Mouse (Mus musculus) kidney, embryonic 14.5 days (tissue): ENCODE data around the gene Ltbp1. TPM values are rescaled to one million over a fixed set of nuclear protein-coding genes. Genes with fewer than 3 reads are reported as not detected.

Source experiments
- ATAC-seq: fragments of 200-750 bp; cut with Nextera tagmentation; 2 replicates; pipeline ENCODE4 v1.8.0; 2017; ENCODE audit warnings: moderate number of reproducible peaks, mild to moderate bottlenecking, moderate TSS enrichment, moderate library complexity; ENCODE audit not compliant: low FRiP score, low TSS enrichment
- H3K27ac ChIP-seq: fragments of 300-500 bp; sonication (generic); 2 replicates; pipeline ENCODE4 v1.5.1; 2014; ENCODE audit warnings: low read depth, mild to moderate bottlenecking, low read length, moderate library complexity, mixed read lengths
- H3K27me3 ChIP-seq: fragments of 300-500 bp; sonication (generic); 2 replicates; pipeline ENCODE4 v1.6.1; 2014; ENCODE audit warnings: mild to moderate bottlenecking, low read length; ENCODE audit not compliant: control insufficient read depth, insufficient read depth
- H3K36me3 ChIP-seq: fragments of 300-500 bp; sonication (generic); 2 replicates; pipeline ENCODE4 v1.6.1; 2014; ENCODE audit warnings: low read length, mixed read lengths; ENCODE audit not compliant: control insufficient read depth, insufficient read depth
- H3K4me1 ChIP-seq: fragments of 300-500 bp; sonication (generic); 2 replicates; pipeline ENCODE4 v1.6.1; 2014; ENCODE audit warnings: low read length, mixed read lengths; ENCODE audit not compliant: control insufficient read depth, insufficient read depth
- H3K4me2 ChIP-seq: fragments of 300-500 bp; sonication (generic); replicated peaks from 2 replicates; pipeline ENCODE4 v1.6.1; 2014; ENCODE audit warnings: low read depth, mild to moderate bottlenecking, low read length
- H3K4me3 ChIP-seq: fragments of 300-500 bp; sonication (generic); 2 replicates; pipeline ENCODE4 v1.5.1; 2014; ENCODE audit warnings: mild to moderate bottlenecking, low read length
- H3K9ac ChIP-seq: fragments of 300-500 bp; sonication (generic); 2 replicates; pipeline ENCODE4 v1.6.1; 2014; ENCODE audit warnings: low read depth, mild to moderate bottlenecking, low read length, moderate library complexity
- H3K9me3 ChIP-seq: fragments of 300-500 bp; sonication (generic); 2 replicates; pipeline ENCODE4 v1.6.1; 2016; ENCODE audit warnings: low read length; ENCODE audit not compliant: control insufficient read depth
- WGBS: fragments of 180-500 bp; shearing (Covaris S2); extraction: QIAGEN DNeasy Blood & Tissue Kit; methylation state at CpG from one replicate; pipeline ENCODE4 v1.1.7; 2014; 5-methylcytosine and 5-hydroxymethylcytosine counted together
- polyA plus RNA-seq: library from polyadenylated mRNA; unstranded; fragments of >200 nt; fragmentation: Nextera tagmentation; extraction: Ambion mirVana; gene quantifications from 2 replicates; pipeline ENCODE4 v1.2.1, GENCODE M21; 2014

Ltbp1 gene
- polyA plus RNA-seq, 1 experiment from 2014 or later: 54.7 TPM

GRCm38 (mm10) chr17:75033872-75034615, 28.7 kb downstream of the Ltbp1 start:
- Histone ChIP-seq H3K4me2 (no peak overlapping the region), H3K4me1 (no peaks in the 10 kb centered on the region), H3K36me3 (peaks cover 3% of the 10 kb centered on the region; the same call in 1 of the 2 replicates), H3K27me3 (no peaks in the 10 kb centered on the region), H3K27ac (no peak overlapping the region), H3K4me3 (no peak overlapping the region), H3K9me3 (no peaks in the 10 kb centered on the region), H3K9ac (no peak overlapping the region)
- ATAC-seq: no peak
- WGBS: 85% methylated on average over 21 of the region's 21 CpGs

- Histone ChIP-seq H3K36me3 (no peaks in the 10 kb centered on the region), H3K4me2 (no peak overlapping the region), H3K4me1 (no peaks in the 10 kb centered on the region), H3K9ac (no peak overlapping the region), H3K27me3 (no peaks in the 10 kb centered on the region), H3K4me3 (no peak overlapping the region), H3K9me3 (no peaks in the 10 kb centered on the region), H3K27ac (no peak overlapping the region)
- WGBS: 64% methylated on average over 6 of the region's 6 CpGs
- no peak for ATAC-seq
These were observed 31.5 kb downstream of the Ltbp1 start for GRCm38 (mm10) chr17:75036881-75037280.

GRCm38 (mm10) chr17:75039017-75039416, 33.6 kb downstream of the Ltbp1 start:
- H3K9me3 ChIP-seq: peaks cover 4% of the 10 kb centered on the region; the same call in 1 of the 2 replicates
- 66% methylated on average over 4 of the region's 4 CpGs for WGBS
- no peak overlapping the region for H3K4me3 ChIP-seq
- H3K4me2 ChIP-seq: no peak overlapping the region
- no peak for ATAC-seq
- H3K27ac ChIP-seq: no peak overlapping the region
- no peak overlapping the region for H3K9ac ChIP-seq
- H3K27me3 ChIP-seq: no peaks in the 10 kb centered on the region
- H3K4me1 ChIP-seq: no peaks in the 10 kb centered on the region
- H3K36me3 ChIP-seq: no peaks in the 10 kb centered on the region

- no peak overlapping the region for H3K4me2 ChIP-seq
- no peak overlapping the region for H3K9ac ChIP-seq
- no peak overlapping the region for H3K27ac ChIP-seq
- peak; percentile 46; the same call in 1 of the 2 replicates for ATAC-seq
- WGBS: 34% methylated on average over 8 of the region's 8 CpGs
- H3K9me3 ChIP-seq: peaks cover 5% of the 10 kb centered on the region; the same call in 1 of the 2 replicates
- no peaks in the 10 kb centered on the region for H3K36me3 ChIP-seq
- H3K4me1 ChIP-seq: peaks cover 16% of the 10 kb centered on the region
- no peaks in the 10 kb centered on the region for H3K27me3 ChIP-seq
- H3K4me3 ChIP-seq: no peak overlapping the region
These were observed 44.1 kb downstream of the Ltbp1 start for GRCm38 (mm10) chr17:75049366-75049969.

- Histone ChIP-seq H3K4me1 (peaks cover 16% of the 10 kb centered on the region), H3K27ac (no peak overlapping the region), H3K9ac (no peak overlapping the region), H3K36me3 (no peaks in the 10 kb centered on the region), H3K4me3 (no peak overlapping the region), H3K4me2 (no peak overlapping the region), H3K9me3 (no peaks in the 10 kb centered on the region), H3K27me3 (no peaks in the 10 kb centered on the region)
- WGBS: 90% methylated on average over 8 of the region's 8 CpGs
- no peak for ATAC-seq
These were observed 46.1 kb downstream of the Ltbp1 start for GRCm38 (mm10) chr17:75051440-75051925.

GRCm38 (mm10) chr17:75055235-75055634, 49.9 kb downstream of the Ltbp1 start:
- 81% methylated on average over 5 of the region's 5 CpGs for WGBS
- no peaks in the 10 kb centered on the region for H3K36me3 ChIP-seq
- no peak for ATAC-seq
- no peaks in the 10 kb centered on the region for H3K27me3 ChIP-seq
- H3K4me2 ChIP-seq: no peak overlapping the region
- no peak overlapping the region for H3K9ac ChIP-seq
- H3K9me3 ChIP-seq: no peaks in the 10 kb centered on the region
- H3K4me3 ChIP-seq: no peak overlapping the region
- H3K4me1 ChIP-seq: no peaks in the 10 kb centered on the region; the same call in 1 of the 2 replicates
- no peak overlapping the region for H3K27ac ChIP-seq

- Histone ChIP-seq H3K27me3 (no peaks in the 10 kb centered on the region), H3K9ac (no peak overlapping the region), H3K36me3 (no peaks in the 10 kb centered on the region), H3K4me2 (no peak overlapping the region), H3K4me1 (no peaks in the 10 kb centered on the region; the same call in 1 of the 2 replicates), H3K9me3 (no peaks in the 10 kb centered on the region), H3K27ac (no peak overlapping the region), H3K4me3 (no peak overlapping the region)
- ATAC-seq: no peak
- WGBS: 83% methylated on average over 6 of the region's 6 CpGs
These were observed 50.6 kb downstream of the Ltbp1 start for GRCm38 (mm10) chr17:75055961-75056360.

- ATAC-seq: peak; percentile 77
- Histone ChIP-seq H3K36me3 (no peaks in the 10 kb centered on the region), H3K9me3 (no peaks in the 10 kb centered on the region), H3K27ac (no peak overlapping the region), H3K4me3 (no peak overlapping the region), H3K9ac (no peak overlapping the region), H3K4me2 (no peak overlapping the region), H3K27me3 (no peaks in the 10 kb centered on the region), H3K4me1 (no peaks in the 10 kb centered on the region; the same call in 1 of the 2 replicates)
- WGBS: 28% methylated on average over 8 of the region's 8 CpGs
These were observed 51.3 kb downstream of the Ltbp1 start for GRCm38 (mm10) chr17:75056631-75057030.

- ATAC-seq: peak; percentile 37; the same call in 1 of the 2 replicates
- no peaks in the 10 kb centered on the region for H3K27me3 ChIP-seq
- WGBS: 47% methylated on average over 7 of the region's 7 CpGs
- H3K36me3 ChIP-seq: peaks cover 4% of the 10 kb centered on the region; the same call in 1 of the 2 replicates
- H3K9ac ChIP-seq: no peak overlapping the region
- H3K4me1 ChIP-seq: peaks cover 24% of the 10 kb centered on the region; the same call in 1 of the 2 replicates
- no peak overlapping the region for H3K4me3 ChIP-seq
- no peak overlapping the region for H3K27ac ChIP-seq
- no peak overlapping the region for H3K4me2 ChIP-seq
- H3K9me3 ChIP-seq: no peaks in the 10 kb centered on the region
These were observed 61.0 kb downstream of the Ltbp1 start for GRCm38 (mm10) chr17:75066340-75066739.
